Mouse (Mus musculus): ENCODE results near the gene Gzma. TPM values are rescaled to one million over a fixed set of nuclear protein-coding genes. Genes with fewer than 3 reads are reported as not detected.

Gene Gzma
- polyA plus RNA-seq, 1 experiment = not detected

DNA sequence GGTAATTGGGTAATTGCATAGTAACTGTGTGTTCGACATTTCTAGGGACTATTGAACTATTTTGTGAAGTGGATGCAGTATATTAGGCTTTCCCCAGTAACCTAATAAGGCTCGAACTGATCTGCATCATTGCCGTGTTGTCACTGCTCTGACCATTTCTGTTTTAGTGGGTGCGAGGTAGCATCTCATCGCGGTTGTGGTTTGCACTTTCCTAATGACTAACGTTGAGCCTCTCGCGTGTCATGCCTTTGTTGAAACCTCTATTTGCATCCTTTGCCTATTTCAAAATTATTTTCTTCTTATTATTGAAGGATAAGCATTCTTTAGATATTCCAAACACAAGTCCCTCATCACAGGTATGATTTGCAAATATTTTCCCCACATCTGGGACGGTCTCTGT lies 4.0 kb upstream of the Gzma start:
- TF ChIP-seq MAX (IDR thresholded peaks at IDR 0.05) (no peak), CTCF (IDR thresholded peaks at IDR 0.05; ENCODE audit: control insufficient read depth, insufficient read depth, insufficient read length) (no peak), CEBPB (IDR thresholded peaks at IDR 0.05; ENCODE audit: low read depth) (no peak), MYOD1 (IDR thresholded peaks at IDR 0.05; ENCODE audit: control insufficient read depth, insufficient read length, low read depth) (no peak), USF1 (IDR thresholded peaks at IDR 0.05; ENCODE audit: low read depth) (no peak), MYOG (IDR thresholded peaks at IDR 0.05; ENCODE audit: control insufficient read depth, extremely low read depth, insufficient read length) (no peak), FOSL1 (IDR thresholded peaks at IDR 0.05; ENCODE audit: insufficient read depth, low read length, poor library complexity, severe bottlenecking) (no peak)
- no peak overlapping the region for H3K4me3 ChIP-seq (ENCODE audit: insufficient read depth, poor library complexity, severe bottlenecking)
- H3K36me3 ChIP-seq (ENCODE audit: control insufficient read depth, insufficient read depth) = no peaks in the 10 kb centered on the region
- no peaks in the 10 kb centered on the region for H3K79me3 ChIP-seq (ENCODE audit: low read depth)
- no peaks in the 10 kb centered on the region for H3K27me3 ChIP-seq (ENCODE audit: control insufficient read depth, insufficient read depth, insufficient read length)
- no peaks in the 10 kb centered on the region for H3K79me2 ChIP-seq (ENCODE audit: control insufficient read depth, insufficient read depth)
- H3ac ChIP-seq (ENCODE audit: control insufficient read depth, insufficient read length, low read depth) = no peak overlapping the region

DNA sequence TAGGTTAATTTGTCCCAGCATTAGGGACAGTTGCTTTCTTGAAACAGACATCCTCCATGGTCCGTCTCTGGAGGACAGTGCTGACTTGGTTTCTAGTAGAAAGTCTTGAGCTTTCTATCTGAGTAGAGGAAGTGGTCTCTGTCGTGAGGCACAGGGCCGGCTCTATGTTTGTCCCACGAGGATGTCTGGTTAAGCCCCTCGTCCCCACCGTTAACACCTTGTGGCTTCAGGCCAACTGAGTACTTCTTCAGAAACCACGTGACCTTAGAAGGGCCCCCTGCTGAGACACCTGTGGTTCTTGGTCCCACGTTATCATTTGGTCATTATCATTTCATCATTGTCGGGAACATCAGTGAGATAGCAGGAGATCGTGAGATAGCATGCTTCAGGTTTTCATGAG lies 1.0 kb upstream of the Gzma start:
- Histone ChIP-seq H3K79me3 (ENCODE audit: low read depth) (no peaks in the 10 kb centered on the region), H3K36me3 (ENCODE audit: control insufficient read depth, insufficient read depth) (no peaks in the 10 kb centered on the region), H3K27me3 (ENCODE audit: control insufficient read depth, insufficient read depth, insufficient read length) (no peaks in the 10 kb centered on the region), H3K4me3 (ENCODE audit: insufficient read depth, poor library complexity, severe bottlenecking) (no peak overlapping the region), H3K79me2 (ENCODE audit: control insufficient read depth, insufficient read depth) (no peaks in the 10 kb centered on the region), H3ac (ENCODE audit: control insufficient read depth, insufficient read length, low read depth) (no peak overlapping the region)
- TF ChIP-seq FOSL1 (IDR thresholded peaks at IDR 0.05; ENCODE audit: insufficient read depth, low read length, poor library complexity, severe bottlenecking) (no peak), MYOG (IDR thresholded peaks at IDR 0.05; ENCODE audit: control insufficient read depth, extremely low read depth, insufficient read length) (no peak), USF1 (IDR thresholded peaks at IDR 0.05; ENCODE audit: low read depth) (no peak), CEBPB (IDR thresholded peaks at IDR 0.05; ENCODE audit: low read depth) (no peak), MYOD1 (IDR thresholded peaks at IDR 0.05; ENCODE audit: control insufficient read depth, insufficient read length, low read depth) (no peak), CTCF (IDR thresholded peaks at IDR 0.05; ENCODE audit: control insufficient read depth, insufficient read depth, insufficient read length) (no peak), MAX (IDR thresholded peaks at IDR 0.05) (no peak)

- H3K27me3 ChIP-seq (ENCODE audit: control insufficient read depth, insufficient read depth, insufficient read length) = no peaks in the 10 kb centered on the region
- H3ac ChIP-seq (ENCODE audit: control insufficient read depth, insufficient read length, low read depth) = no peak overlapping the region
- no peaks in the 10 kb centered on the region for H3K36me3 ChIP-seq (ENCODE audit: control insufficient read depth, insufficient read depth)
- H3K79me2 ChIP-seq (ENCODE audit: control insufficient read depth, insufficient read depth) = no peaks in the 10 kb centered on the region
- no peaks in the 10 kb centered on the region for H3K79me3 ChIP-seq (ENCODE audit: low read depth)
- H3K4me3 ChIP-seq (ENCODE audit: insufficient read depth, poor library complexity, severe bottlenecking) = no peak overlapping the region
- TF ChIP-seq CTCF (IDR thresholded peaks at IDR 0.05; ENCODE audit: control insufficient read depth, insufficient read depth, insufficient read length) (no peak), FOSL1 (IDR thresholded peaks at IDR 0.05; ENCODE audit: insufficient read depth, low read length, poor library complexity, severe bottlenecking) (no peak), USF1 (IDR thresholded peaks at IDR 0.05; ENCODE audit: low read depth) (no peak), MYOG (IDR thresholded peaks at IDR 0.05; ENCODE audit: control insufficient read depth, extremely low read depth, insufficient read length) (no peak), CEBPB (IDR thresholded peaks at IDR 0.05; ENCODE audit: low read depth) (no peak)
Measured at GRCm38 (mm10) chr13:113098406-113098805, 2.4 kb downstream of the Gzma start.

DNA sequence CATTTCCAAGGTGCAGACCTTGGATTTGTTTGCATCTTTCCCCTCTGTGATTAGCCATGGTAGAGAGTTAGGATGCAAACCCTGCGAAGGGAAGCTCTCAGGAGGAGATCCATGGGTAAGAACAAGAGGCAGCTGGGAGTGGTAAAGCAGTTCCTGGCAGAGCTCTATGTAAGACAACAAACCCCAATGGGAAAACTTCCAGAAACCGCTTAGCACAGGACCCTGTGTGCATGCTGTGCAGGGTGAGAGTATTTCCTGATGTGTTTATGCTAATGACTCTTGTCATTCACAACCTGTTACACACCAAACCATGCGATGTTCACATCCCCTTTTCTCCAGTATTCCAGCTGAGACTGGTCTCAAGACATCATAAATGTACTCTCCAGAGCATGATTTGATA lies 3.8 kb downstream of the Gzma start:
- TF ChIP-seq USF1 (IDR thresholded peaks at IDR 0.05; ENCODE audit: low read depth) = no peak
- no peak for TF ChIP-seq MAX (IDR thresholded peaks at IDR 0.05)
- no peak for TF ChIP-seq MYOD1 (IDR thresholded peaks at IDR 0.05; ENCODE audit: control insufficient read depth, insufficient read length, low read depth)
- no peak for TF ChIP-seq FOSL1 (IDR thresholded peaks at IDR 0.05; ENCODE audit: insufficient read depth, low read length, poor library complexity, severe bottlenecking)
- no peak for TF ChIP-seq MYOG (IDR thresholded peaks at IDR 0.05; ENCODE audit: control insufficient read depth, extremely low read depth, insufficient read length)
- no peak for TF ChIP-seq CTCF (IDR thresholded peaks at IDR 0.05; ENCODE audit: control insufficient read depth, insufficient read depth, insufficient read length)
- no peak for TF ChIP-seq CEBPB (IDR thresholded peaks at IDR 0.05; ENCODE audit: low read depth)
- no peaks in the 10 kb centered on the region for H3K79me3 ChIP-seq (ENCODE audit: low read depth)
- H3K27me3 ChIP-seq (ENCODE audit: control insufficient read depth, insufficient read depth, insufficient read length) = no peaks in the 10 kb centered on the region
- no peak overlapping the region for H3ac ChIP-seq (ENCODE audit: control insufficient read depth, insufficient read length, low read depth)
- H3K4me3 ChIP-seq (ENCODE audit: insufficient read depth, poor library complexity, severe bottlenecking) = no peak overlapping the region
- no peaks in the 10 kb centered on the region for H3K79me2 ChIP-seq (ENCODE audit: control insufficient read depth, insufficient read depth)
- no peaks in the 10 kb centered on the region for H3K36me3 ChIP-seq (ENCODE audit: control insufficient read depth, insufficient read depth)

GRCm38 (mm10) chr13:113094618-113095017 lies 6.2 kb downstream of the Gzma start:
- no peak overlapping the region for H3K4me3 ChIP-seq (ENCODE audit: insufficient read depth, poor library complexity, severe bottlenecking)
- H3K36me3 ChIP-seq (ENCODE audit: control insufficient read depth, insufficient read depth) = no peaks in the 10 kb centered on the region
- no peaks in the 10 kb centered on the region for H3K27me3 ChIP-seq (ENCODE audit: control insufficient read depth, insufficient read depth, insufficient read length)
- H3K79me3 ChIP-seq (ENCODE audit: low read depth) = no peaks in the 10 kb centered on the region
- TF ChIP-seq MYOD1 (IDR thresholded peaks at IDR 0.05; ENCODE audit: control insufficient read depth, insufficient read length, low read depth) (no peak), MAX (IDR thresholded peaks at IDR 0.05) (no peak), MYOG (IDR thresholded peaks at IDR 0.05; ENCODE audit: control insufficient read depth, extremely low read depth, insufficient read length) (no peak), USF1 (IDR thresholded peaks at IDR 0.05; ENCODE audit: low read depth) (no peak), CTCF (IDR thresholded peaks at IDR 0.05; ENCODE audit: control insufficient read depth, insufficient read depth, insufficient read length) (no peak), CEBPB (IDR thresholded peaks at IDR 0.05; ENCODE audit: low read depth) (no peak), FOSL1 (IDR thresholded peaks at IDR 0.05; ENCODE audit: insufficient read depth, low read length, poor library complexity, severe bottlenecking) (no peak)
- no peaks in the 10 kb centered on the region for H3K79me2 ChIP-seq (ENCODE audit: control insufficient read depth, insufficient read depth)
- H3ac ChIP-seq (ENCODE audit: control insufficient read depth, insufficient read length, low read depth) = no peak overlapping the region

DNA sequence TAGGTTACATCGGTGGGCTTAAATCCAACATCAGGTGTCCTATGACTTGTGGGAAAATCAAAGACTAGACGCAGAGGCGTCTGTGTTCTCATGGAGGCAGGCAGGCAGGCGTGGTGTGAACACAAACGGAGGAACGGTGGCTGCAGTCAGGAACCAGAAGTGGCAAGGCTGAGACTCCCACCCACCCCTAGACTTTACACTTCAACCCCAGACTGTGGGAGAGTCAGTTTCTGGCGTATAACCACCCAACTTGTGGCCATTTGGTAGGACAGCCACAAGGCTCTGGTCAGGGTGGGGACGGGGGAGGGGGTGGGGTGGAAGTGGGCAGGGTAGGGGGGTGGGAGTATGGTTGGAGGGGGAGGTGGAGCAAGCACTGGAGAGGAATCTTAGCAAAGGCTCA lies 10.3 kb downstream of the Gzma start:
- TF ChIP-seq CEBPB (IDR thresholded peaks at IDR 0.05; ENCODE audit: low read depth) = no peak
- TF ChIP-seq USF1 (IDR thresholded peaks at IDR 0.05; ENCODE audit: low read depth) = no peak
- no peak for TF ChIP-seq MYOD1 (IDR thresholded peaks at IDR 0.05; ENCODE audit: control insufficient read depth, insufficient read length, low read depth)
- no peak for TF ChIP-seq MYOG (IDR thresholded peaks at IDR 0.05; ENCODE audit: control insufficient read depth, extremely low read depth, insufficient read length)
- TF ChIP-seq CTCF (IDR thresholded peaks at IDR 0.05; ENCODE audit: control insufficient read depth, insufficient read depth, insufficient read length) = no peak
- no peak for TF ChIP-seq MAX (IDR thresholded peaks at IDR 0.05)
- no peak for TF ChIP-seq FOSL1 (IDR thresholded peaks at IDR 0.05; ENCODE audit: insufficient read depth, low read length, poor library complexity, severe bottlenecking)
- no peaks in the 10 kb centered on the region for H3K79me2 ChIP-seq (ENCODE audit: control insufficient read depth, insufficient read depth)
- H3K79me3 ChIP-seq (ENCODE audit: low read depth) = no peaks in the 10 kb centered on the region
- no peak overlapping the region for H3ac ChIP-seq (ENCODE audit: control insufficient read depth, insufficient read length, low read depth)
- no peak overlapping the region for H3K4me3 ChIP-seq (ENCODE audit: insufficient read depth, poor library complexity, severe bottlenecking)
- H3K36me3 ChIP-seq (ENCODE audit: control insufficient read depth, insufficient read depth) = no peaks in the 10 kb centered on the region
- H3K27me3 ChIP-seq (ENCODE audit: control insufficient read depth, insufficient read depth, insufficient read length) = no peaks in the 10 kb centered on the region
